Mouse (Mus musculus) lung, embryonic 16.5 days (tissue): ENCODE measurements around the gene Tdo2. TPM values are rescaled to one million over a fixed set of nuclear protein-coding genes. Genes with fewer than 3 reads are reported as not detected.

Experiments used
- ATAC-seq: fragments of 200-750 bp; cut with Nextera tagmentation; 2 replicates; pipeline ENCODE4 v1.8.0; 2017; ENCODE audit warnings: low read depth, mild to moderate bottlenecking, moderate library complexity
- H3K27ac ChIP-seq: fragments of 300-500 bp; sonication (generic); 2 replicates; pipeline ENCODE4 v1.5.1; 2014; ENCODE audit warnings: mild to moderate bottlenecking, control low read depth, low read length
- H3K27me3 ChIP-seq: fragments of 300-500 bp; sonication (generic); 2 replicates; pipeline ENCODE4 v1.6.1; 2014; ENCODE audit warnings: low read depth, low read length, mixed read lengths; ENCODE audit not compliant: control insufficient read depth, insufficient read depth
- H3K36me3 ChIP-seq: fragments of 300-500 bp; sonication (generic); 2 replicates; pipeline ENCODE4 v1.6.1; 2014; ENCODE audit warnings: low read length; ENCODE audit not compliant: control insufficient read depth, insufficient read depth
- H3K4me1 ChIP-seq: fragments of 300-500 bp; sonication (generic); replicated peaks from 2 replicates; pipeline ENCODE4 v1.6.1; 2014; ENCODE audit warnings: low read length, mixed read lengths; ENCODE audit not compliant: control insufficient read depth, insufficient read depth
- H3K4me2 ChIP-seq: fragments of 300-500 bp; sonication (generic); 2 replicates; pipeline ENCODE4 v1.6.1; 2014; ENCODE audit warnings: low read depth, low read length, control low read depth
- H3K4me3 ChIP-seq: fragments of 300-500 bp; sonication (generic); 2 replicates; pipeline ENCODE4 v1.5.1; 2014; ENCODE audit warnings: mild to moderate bottlenecking, low read length, control low read depth
- H3K9ac ChIP-seq: fragments of 300-500 bp; sonication (generic); 2 replicates; pipeline ENCODE4 v1.6.1; 2014; ENCODE audit warnings: low read length, control low read depth
- H3K9me3 ChIP-seq: fragments of 300-500 bp; sonication (generic); 2 replicates; pipeline ENCODE4 v1.6.1; 2016; ENCODE audit warnings: low read length; ENCODE audit not compliant: control insufficient read depth
- WGBS: fragments of 180-500 bp; shearing (Covaris S2); extraction: QIAGEN DNeasy Blood & Tissue Kit; methylation state at CpG from one replicate; pipeline ENCODE4 v1.1.7; 2014; 5-methylcytosine and 5-hydroxymethylcytosine counted together
- polyA plus RNA-seq: library from polyadenylated mRNA; unstranded; fragments of >200 nt; fragmentation: Nextera tagmentation; extraction: Ambion mirVana; gene quantifications from 2 replicates; pipeline ENCODE4 v1.2.1, GENCODE M21; 2015

Gene Tdo2
- polyA plus RNA-seq, 1 experiment from 2014 or later, result 2.6 TPM

DNA sequence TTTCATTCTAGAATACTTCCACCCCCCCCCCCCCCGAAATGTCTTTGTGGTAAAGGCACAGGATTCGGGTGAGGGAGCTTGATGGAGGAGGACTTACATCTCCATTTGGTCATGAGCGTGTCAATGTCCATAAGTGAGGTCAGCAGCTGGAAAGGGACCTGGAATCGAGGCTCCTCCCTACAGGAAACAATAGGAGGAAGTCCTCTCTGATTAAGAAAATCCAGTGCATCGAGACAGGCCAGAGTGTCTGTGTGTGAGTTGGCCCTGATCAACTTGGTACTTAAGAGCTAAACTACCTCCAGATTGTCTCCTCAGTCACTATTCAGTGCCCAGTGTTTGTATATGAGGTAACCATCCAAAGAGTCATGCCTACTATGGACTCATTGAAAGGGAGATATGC is 14.7 kb downstream of the Tdo2 start:
- Histone ChIP-seq H3K9ac (no peak overlapping the region), H3K4me3 (no peak overlapping the region), H3K36me3 (no peaks in the 10 kb centered on the region), H3K4me1 (no peaks in the 10 kb centered on the region), H3K9me3 (no peaks in the 10 kb centered on the region), H3K4me2 (no peak overlapping the region), H3K27ac (no peak overlapping the region), H3K27me3 (no peaks in the 10 kb centered on the region)
- whole genome bisulfite sequencing, result 70% methylated on average over 5 of the region's 5 CpGs
- no peak for ATAC-seq

DNA sequence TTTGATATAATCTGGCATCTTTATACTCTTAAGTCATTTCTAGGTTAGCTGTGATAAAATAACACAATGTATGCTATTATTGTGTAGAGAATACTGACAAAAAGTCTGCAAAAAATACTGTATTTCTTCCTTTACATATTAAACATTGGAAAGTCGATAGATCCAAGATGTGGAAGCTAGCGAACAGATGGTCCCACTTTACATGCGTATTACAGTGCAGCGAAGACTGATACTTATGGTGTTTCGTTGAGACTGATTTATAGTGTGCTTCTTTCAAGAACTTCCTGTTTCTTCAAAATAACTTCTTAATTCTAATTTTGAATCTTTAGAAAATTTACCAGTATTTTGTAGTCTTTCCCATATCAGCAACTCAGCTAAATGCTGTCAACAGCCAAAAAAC is 18.5 kb downstream of the Tdo2 start:
- H3K27me3 ChIP-seq, result no peaks in the 10 kb centered on the region
- H3K27ac ChIP-seq, result no peak overlapping the region
- H3K4me3 ChIP-seq, result no peak overlapping the region
- H3K36me3 ChIP-seq, result 0 out of 2 replicates have a peak, but pooled peaks cover 2% of the 10 kb centered on the region
- no peak overlapping the region for H3K4me2 ChIP-seq
- 87% methylated on average over 5 of the region's 5 CpGs for WGBS
- H3K9ac ChIP-seq, result no peak overlapping the region
- no peaks in the 10 kb centered on the region for H3K9me3 ChIP-seq
- ATAC-seq, result no peak
- no peaks in the 10 kb centered on the region for H3K4me1 ChIP-seq

DNA sequence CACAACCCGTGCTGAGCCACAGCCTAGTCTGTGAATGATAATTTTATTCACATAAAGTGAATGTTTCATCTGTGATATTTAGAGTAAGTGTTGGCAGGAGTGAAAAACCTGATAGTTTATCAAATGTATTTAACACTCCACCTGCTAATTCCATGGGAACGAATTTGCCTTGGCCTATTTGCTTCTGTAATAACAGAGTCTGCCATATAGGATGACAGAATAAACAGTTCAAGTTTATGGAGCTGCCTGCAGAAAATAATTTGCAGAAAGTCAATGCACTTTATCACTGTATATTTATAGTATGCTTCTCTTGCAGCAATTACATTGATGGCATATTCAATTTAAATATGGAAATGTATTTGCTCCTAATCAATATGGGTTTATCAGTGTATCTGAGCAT is 24.2 kb downstream of the Tdo2 start:
- Histone ChIP-seq H3K36me3 (0 out of 2 replicates have a peak, but pooled peaks cover 2% of the 10 kb centered on the region), H3K27me3 (no peaks in the 10 kb centered on the region), H3K4me2 (no peak overlapping the region), H3K9me3 (no peaks in the 10 kb centered on the region), H3K27ac (no peak overlapping the region), H3K4me1 (no peaks in the 10 kb centered on the region), H3K9ac (no peak overlapping the region), H3K4me3 (no peak overlapping the region)
- WGBS, result 64% methylated on average over 2 of the region's 2 CpGs
- no peak for ATAC-seq

GRCm38 (mm10) chr3:81949048-81949447 is 27.0 kb downstream of the Tdo2 start:
- H3K27me3 ChIP-seq, result no peaks in the 10 kb centered on the region
- no peak overlapping the region for H3K9ac ChIP-seq
- ATAC-seq, result no peak
- no peak overlapping the region for H3K27ac ChIP-seq
- 81% methylated on average over 1 of the region's 1 CpGs for WGBS
- H3K4me3 ChIP-seq, result no peak overlapping the region
- H3K36me3 ChIP-seq, result no peaks in the 10 kb centered on the region
- H3K4me1 ChIP-seq, result no peaks in the 10 kb centered on the region
- no peaks in the 10 kb centered on the region for H3K9me3 ChIP-seq
- no peak overlapping the region for H3K4me2 ChIP-seq

DNA sequence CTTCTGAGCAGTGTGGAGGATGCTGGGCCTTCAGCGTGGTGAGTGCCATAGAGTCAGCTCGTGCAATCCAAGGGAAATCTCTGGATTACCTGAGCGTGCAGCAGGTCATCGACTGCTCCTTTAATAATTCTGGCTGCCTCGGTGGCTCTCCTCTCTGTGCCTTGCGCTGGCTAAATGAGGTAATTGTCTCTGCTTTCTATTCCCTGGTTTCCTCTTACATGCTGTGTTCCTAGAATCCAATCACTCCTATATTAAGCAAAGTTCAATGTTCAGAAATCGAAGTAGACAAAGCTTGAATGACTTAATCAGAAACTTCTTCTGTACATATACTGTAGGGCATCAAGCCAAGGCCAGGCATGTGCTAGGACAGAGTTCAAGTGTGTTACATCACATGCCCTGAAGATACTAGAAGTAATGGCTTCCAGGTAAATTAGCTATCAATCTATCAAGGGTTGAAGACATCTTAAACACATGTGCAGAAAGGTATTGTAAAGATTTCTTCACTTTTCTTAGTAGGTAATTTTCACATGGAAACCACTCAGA is 31.1 kb downstream of the Tdo2 start:
- no peak for ATAC-seq
- H3K36me3 ChIP-seq, result no peaks in the 10 kb centered on the region

GRCm38 (mm10) chr3:81943097-81943496 is 32.9 kb downstream of the Tdo2 start:
- Histone ChIP-seq H3K36me3 (no peaks in the 10 kb centered on the region), H3K9ac (no peak overlapping the region), H3K4me1 (peaks cover 3% of the 10 kb centered on the region; the same call in 1 of the 2 replicates), H3K9me3 (no peaks in the 10 kb centered on the region; the same call in 1 of the 2 replicates), H3K4me3 (no peak overlapping the region), H3K4me2 (no peak overlapping the region), H3K27ac (no peak overlapping the region), H3K27me3 (no peaks in the 10 kb centered on the region)
- 85% methylated on average over 3 of the region's 3 CpGs for WGBS
- ATAC-seq, result no peak

More for the DNA sequence above, 31.1 kb downstream of the Tdo2 start:
- Histone ChIP-seq H3K27ac (no peak overlapping the region), H3K4me2 (no peak overlapping the region), H3K27me3 (no peaks in the 10 kb centered on the region), H3K4me1 (no peaks in the 10 kb centered on the region), H3K9ac (no peak overlapping the region), H3K4me3 (no peak overlapping the region), H3K9me3 (no peaks in the 10 kb centered on the region; the same call in 1 of the 2 replicates)
- 90% methylated on average over 7 of the region's 7 CpGs for WGBS

DNA sequence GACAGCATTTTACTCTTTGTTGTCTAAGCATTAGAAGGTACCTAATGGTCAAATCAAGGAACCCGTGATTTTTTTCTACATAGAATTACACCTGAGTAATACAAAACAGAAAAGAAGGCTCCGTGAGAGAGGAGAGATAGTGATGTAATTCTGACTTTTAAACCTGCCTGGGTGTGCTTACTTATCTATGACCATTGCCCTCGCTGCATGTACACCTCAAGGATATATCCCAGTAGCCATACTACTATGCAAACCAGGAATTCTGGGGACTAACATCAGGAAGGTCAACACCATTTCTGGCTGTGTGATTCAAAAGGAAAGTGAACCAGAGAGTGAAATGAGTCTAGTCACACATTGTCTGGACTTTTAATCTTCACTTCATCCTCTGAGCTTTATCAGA is 33.7 kb downstream of the Tdo2 start:
- H3K4me3 ChIP-seq, result no peak overlapping the region
- no peak for ATAC-seq
- H3K27ac ChIP-seq, result no peak overlapping the region
- no peak overlapping the region for H3K4me2 ChIP-seq
- H3K36me3 ChIP-seq, result no peaks in the 10 kb centered on the region
- no peak overlapping the region for H3K9ac ChIP-seq
- H3K4me1 ChIP-seq, result peaks cover 3% of the 10 kb centered on the region; the same call in 1 of the 2 replicates
- H3K27me3 ChIP-seq, result no peaks in the 10 kb centered on the region
- H3K9me3 ChIP-seq, result no peaks in the 10 kb centered on the region; the same call in 1 of the 2 replicates
- WGBS, result 87% methylated on average over 3 of the region's 3 CpGs

- Histone ChIP-seq H3K27me3 (no peaks in the 10 kb centered on the region), H3K9ac (no peak overlapping the region), H3K27ac (no peak overlapping the region), H3K4me3 (no peak overlapping the region), H3K9me3 (no peaks in the 10 kb centered on the region; the same call in 1 of the 2 replicates), H3K4me1 (peaks cover 3% of the 10 kb centered on the region; the same call in 1 of the 2 replicates), H3K36me3 (no peaks in the 10 kb centered on the region), H3K4me2 (no peak overlapping the region)
- WGBS, result 27% methylated on average over 3 of the region's 3 CpGs
- peak; percentile 72 for ATAC-seq
Measured at GRCm38 (mm10) chr3:81938924-81939323, 37.1 kb downstream of the Tdo2 start.

GRCm38 (mm10) chr3:81933348-81933747 is 42.7 kb downstream of the Tdo2 start:
- Histone ChIP-seq H3K27me3 (no peaks in the 10 kb centered on the region), H3K4me2 (peak overlapping the region; percentile 61), H3K4me1 (peaks cover 10% of the 10 kb centered on the region), H3K9ac (no peak overlapping the region), H3K36me3 (no peaks in the 10 kb centered on the region), H3K4me3 (no peak overlapping the region), H3K9me3 (no peaks in the 10 kb centered on the region), H3K27ac (no peak overlapping the region)
- 76% methylated on average over 4 of the region's 4 CpGs for WGBS
- ATAC-seq, result no peak
